Mouse (Mus musculus) induced T-regulatory cell, adult 2 months (primary cell): ENCODE results near the gene Rflnb.
"Not testable (repeated sequence)": the region's sequence is repeated elsewhere in the genome, so short reads cannot be mapped to it uniquely, and the experiment has no call there.

Experiments
- DNase-seq: peaks from one replicate; pipeline ENCODE4 v3.0.0-alpha.2; 2012; ENCODE audit warnings: low read depth

The Rflnb gene

GRCm38 (mm10) chr11:76037581-76038294, 10.2 kb upstream of the Rflnb start:
- DNase-seq: peak; percentile 26

GRCm38 (mm10) chr11:76035182-76035581, 7.6 kb upstream of the Rflnb start:
- DNase-seq: no peak

GRCm38 (mm10) chr11:76033836-76034235, 6.3 kb upstream of the Rflnb start:
- no peak for DNase-seq

GRCm38 (mm10) chr11:76033359-76033758, 5.8 kb upstream of the Rflnb start:
- no peak for DNase-seq

GRCm38 (mm10) chr11:76028072-76028465, 487 bp upstream of the Rflnb start:
- peak; percentile 36 for DNase-seq

GRCm38 (mm10) chr11:76026527-76027138, 949 bp downstream of the Rflnb start:
- DNase-seq: peak; percentile 52

GRCm38 (mm10) chr11:76025080-76025583, 2.5 kb downstream of the Rflnb start:
- DNase-seq: no peak

- DNase-seq: no peak
Measured at GRCm38 (mm10) chr11:76020916-76021315, 6.7 kb downstream of the Rflnb start.

- no peak for DNase-seq
Measured at GRCm38 (mm10) chr11:76019879-76020278, 7.7 kb downstream of the Rflnb start.

GRCm38 (mm10) chr11:76015814-76016213, 11.8 kb downstream of the Rflnb start:
- DNase-seq: no peak

- DNase-seq: peak; percentile 70
Measured at GRCm38 (mm10) chr11:76015251-76015650, 12.3 kb downstream of the Rflnb start.

- no peak for DNase-seq
Measured at GRCm38 (mm10) chr11:76010838-76011624, 16.6 kb downstream of the Rflnb start.

GRCm38 (mm10) chr11:76009101-76009500, 18.5 kb downstream of the Rflnb start:
- no peak for DNase-seq

GRCm38 (mm10) chr11:76008162-76008561, 19.4 kb downstream of the Rflnb start:
- no peak for DNase-seq

GRCm38 (mm10) chr11:76004276-76004675, 23.3 kb downstream of the Rflnb start:
- not testable (repeated sequence) for DNase-seq

- DNase-seq: peak; percentile 36
Measured at GRCm38 (mm10) chr11:76001237-76001878, 26.2 kb downstream of the Rflnb start.

GRCm38 (mm10) chr11:76000701-76001100, 26.9 kb downstream of the Rflnb start:
- DNase-seq: no peak

GRCm38 (mm10) chr11:75999440-76000155, 28.0 kb downstream of the Rflnb start, which contains the start of gene 1700016K19Rik:
Gene 1700016K19Rik, plus strand, starts transcription at chr11:75999912.
- DNase-seq: peak; percentile 94

GRCm38 (mm10) chr11:75994357-75994756, 33.2 kb downstream of the Rflnb start:
- no peak for DNase-seq

- DNase-seq: no peak
Measured at GRCm38 (mm10) chr11:75992481-75992880, 35.1 kb downstream of the Rflnb start.

GRCm38 (mm10) chr11:75991911-75992310, 35.7 kb downstream of the Rflnb start:
- DNase-seq: no peak
